Mouse (Mus musculus) liver, postnatal 0 days (tissue): ENCODE data around the gene Mapkapk3. TPM values are rescaled to one million over a fixed set of nuclear protein-coding genes. Genes with fewer than 3 reads are reported as not detected.

Experiments
- ATAC-seq: fragments of 200-750 bp; cut with Nextera tagmentation; 2 replicates; pipeline ENCODE4 v1.8.0; 2017; ENCODE audit warnings: mild to moderate bottlenecking, moderate library complexity
- DNase-seq: peaks from one replicate; pipeline ENCODE4 v3.0.0-alpha.2; 2016
- H3K27ac ChIP-seq: fragments of 300-500 bp; sonication (generic); 2 replicates; pipeline ENCODE4 v1.5.1; 2014; ENCODE audit warnings: antibody characterized with exemption, moderate library complexity, mild to moderate bottlenecking, low read depth
- H3K27me3 ChIP-seq: fragments of 300-500 bp; sonication (generic); 2 replicates; pipeline ENCODE4 v1.6.1; 2014; ENCODE audit warnings: low read length, control low read depth, mixed read lengths; ENCODE audit not compliant: insufficient read depth
- H3K36me3 ChIP-seq: fragments of 300-500 bp; sonication (generic); replicated peaks from 2 replicates; pipeline ENCODE4 v1.6.1; 2014; ENCODE audit warnings: mild to moderate bottlenecking, control low read depth, low read length, moderate library complexity, mixed read lengths; ENCODE audit not compliant: insufficient read depth
- H3K4me1 ChIP-seq: fragments of 300-500 bp; sonication (generic); 2 replicates; pipeline ENCODE4 v1.6.1; 2014; ENCODE audit warnings: antibody characterized with exemption, mild to moderate bottlenecking, control low read depth; ENCODE audit not compliant: insufficient read depth
- H3K4me2 ChIP-seq: fragments of 300-500 bp; sonication (generic); 2 replicates; pipeline ENCODE4 v1.6.1; 2014; ENCODE audit warnings: low read depth, mild to moderate bottlenecking, low read length, moderate library complexity, mixed read lengths
- H3K4me3 ChIP-seq: fragments of 300-500 bp; sonication (generic); 2 replicates; pipeline ENCODE4 v1.5.1; 2014; ENCODE audit warnings: low read depth, low read length
- H3K9ac ChIP-seq: fragments of 300-500 bp; sonication (generic); replicated peaks from 2 replicates; pipeline ENCODE4 v1.6.1; 2014; ENCODE audit warnings: mild to moderate bottlenecking, moderate library complexity
- H3K9me3 ChIP-seq: fragments of 300-500 bp; sonication (generic); 2 replicates; pipeline ENCODE4 v1.6.1; 2016; ENCODE audit warnings: mild to moderate bottlenecking, control low read depth, low read length, mixed read lengths
- CTCF ChIP-seq: sonication (generic); IDR thresholded peaks from 2 replicates; pipeline ENCODE4 v1.5.1; 2016; ENCODE audit warnings: antibody characterized with exemption, low read depth
- EP300 ChIP-seq: IDR thresholded peaks from 2 replicates; pipeline ENCODE4 v1.6.1; 2016; ENCODE audit warnings: antibody characterized with exemption, low read depth, mild to moderate bottlenecking
- WGBS: fragments of 180-500 bp; shearing (Covaris S2); extraction: QIAGEN DNeasy Blood & Tissue Kit; methylation state at CpG from one replicate; pipeline ENCODE4 v1.1.7; 2014; ENCODE audit not compliant: insufficient replicate concordance; 5-methylcytosine and 5-hydroxymethylcytosine counted together
- polyA plus RNA-seq: library from polyadenylated mRNA; unstranded; fragments of >200 nt; fragmentation: Nextera tagmentation; extraction: Ambion mirVana; gene quantifications from 2 replicates; pipeline ENCODE4 v1.2.1, GENCODE M21; 2015

Mapkapk3 gene
- polyA plus RNA-seq, 1 experiment from 2014 or later: 8.3 TPM

DNA sequence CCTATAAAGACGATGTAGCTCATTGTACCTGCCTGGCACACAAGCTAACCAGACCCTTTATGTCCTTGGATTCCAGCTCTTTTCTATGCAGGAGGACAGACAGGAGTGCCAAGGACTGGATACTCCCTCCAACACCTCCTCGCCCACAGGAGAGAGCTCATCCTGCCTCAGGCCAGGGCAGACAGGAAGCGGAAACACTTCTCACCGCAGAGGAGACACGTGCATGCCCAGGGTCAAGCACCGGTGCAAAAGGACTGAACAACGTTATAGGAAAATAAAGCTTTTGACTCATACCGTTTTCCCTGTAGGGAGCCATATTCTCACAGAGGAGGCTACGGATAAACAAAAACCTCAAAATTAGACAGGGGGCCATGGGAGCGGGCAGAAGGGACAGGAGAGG is 16.5 kb downstream of the Mapkapk3 start:
- WGBS: 41% methylated on average over 10 of the region's 10 CpGs
- Histone ChIP-seq H3K4me2 (no peak overlapping the region), H3K9ac (no peak overlapping the region), H3K4me3 (no peak overlapping the region), H3K36me3 (no peaks in the 10 kb centered on the region), H3K27me3 (no peaks in the 10 kb centered on the region), H3K9me3 (no peaks in the 10 kb centered on the region), H3K27ac (no peak overlapping the region), H3K4me1 (peaks cover 7% of the 10 kb centered on the region)
- ATAC-seq: no peak
- DNase-seq: no peak
- no peak for TF ChIP-seq CTCF

DNA sequence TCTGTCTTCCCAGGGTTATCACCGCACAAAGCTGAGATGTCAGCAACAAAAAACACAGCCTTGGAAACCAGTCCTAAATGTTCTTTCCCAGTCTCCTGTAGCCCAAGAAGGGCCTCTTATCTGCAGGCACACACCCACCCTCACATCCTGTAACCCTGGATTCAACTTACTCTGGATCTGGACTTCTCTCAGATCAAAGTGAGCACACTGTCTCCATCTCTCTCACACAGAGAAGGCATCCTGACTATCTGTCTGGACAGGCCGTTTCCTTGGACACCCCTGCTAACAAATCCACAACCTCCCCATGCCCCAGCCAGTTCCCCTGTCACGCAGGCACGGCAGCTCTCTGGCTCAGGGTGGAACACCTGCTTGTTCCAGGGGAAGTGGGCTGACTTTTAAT is 17.4 kb downstream of the Mapkapk3 start:
- Histone ChIP-seq H3K9ac (no peak overlapping the region), H3K36me3 (no peaks in the 10 kb centered on the region), H3K4me2 (no peak overlapping the region), H3K27me3 (no peaks in the 10 kb centered on the region), H3K4me3 (no peak overlapping the region), H3K4me1 (peaks cover 7% of the 10 kb centered on the region), H3K27ac (no peak overlapping the region), H3K9me3 (no peaks in the 10 kb centered on the region)
- WGBS: 34% methylated on average over 4 of the region's 4 CpGs
- ATAC-seq: peak; percentile 72
- DNase-seq: no peak
- TF ChIP-seq CTCF: no peak
- 0 out of 2 replicates have a peak, but pooled peaks have one; percentile 38 for TF ChIP-seq EP300

DNA sequence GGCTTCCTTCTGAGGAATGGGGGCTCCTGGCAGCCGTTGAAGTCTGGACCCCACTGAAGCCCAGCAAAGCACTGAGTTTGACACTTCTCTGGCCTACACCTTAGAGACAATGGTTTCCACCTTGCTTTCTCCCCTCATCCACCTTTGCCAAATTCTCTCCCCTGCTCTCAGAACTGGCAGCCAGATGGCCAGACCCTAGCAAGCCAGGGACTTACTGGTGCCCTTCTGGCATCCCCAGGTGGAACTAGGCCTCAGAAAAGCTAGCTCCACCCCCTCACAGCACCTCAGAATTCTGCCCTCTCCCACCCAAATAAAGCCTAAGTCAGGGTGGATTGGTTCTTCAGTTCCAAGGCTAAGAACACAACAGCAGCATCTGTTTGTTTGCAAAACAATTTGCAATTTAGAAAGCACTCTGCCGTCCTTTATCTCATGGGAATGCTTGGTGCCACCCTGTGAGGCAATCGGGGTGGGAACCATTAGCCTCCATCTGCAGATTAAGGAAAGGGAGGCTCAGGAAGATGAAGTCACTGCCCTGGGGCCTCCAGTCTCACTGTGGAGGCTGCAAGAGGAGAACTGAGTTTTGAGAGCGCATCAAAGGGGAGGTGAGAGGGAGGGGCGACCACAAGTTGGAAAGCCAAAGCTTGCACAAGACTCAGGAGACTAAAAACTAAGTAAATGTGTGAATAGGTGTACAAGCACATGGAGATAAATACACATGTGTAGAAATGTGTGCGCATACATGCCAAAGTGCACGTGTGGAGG is 18.3 kb downstream of the Mapkapk3 start:
- DNase-seq (no peak), ATAC-seq (no peak)
- peaks cover 10% of the 10 kb centered on the region for H3K4me1 ChIP-seq
- no peak overlapping the region for H3K4me3 ChIP-seq
- no peak for TF ChIP-seq CTCF
- TF ChIP-seq EP300: no peak
- H3K9me3 ChIP-seq: no peaks in the 10 kb centered on the region
- H3K27me3 ChIP-seq: no peaks in the 10 kb centered on the region
- H3K36me3 ChIP-seq: no peaks in the 10 kb centered on the region
- H3K4me2 ChIP-seq: no peak overlapping the region
- H3K9ac ChIP-seq: no peak overlapping the region
- WGBS: 48% methylated on average over 7 of the region's 7 CpGs
- H3K27ac ChIP-seq: no peak overlapping the region

DNA sequence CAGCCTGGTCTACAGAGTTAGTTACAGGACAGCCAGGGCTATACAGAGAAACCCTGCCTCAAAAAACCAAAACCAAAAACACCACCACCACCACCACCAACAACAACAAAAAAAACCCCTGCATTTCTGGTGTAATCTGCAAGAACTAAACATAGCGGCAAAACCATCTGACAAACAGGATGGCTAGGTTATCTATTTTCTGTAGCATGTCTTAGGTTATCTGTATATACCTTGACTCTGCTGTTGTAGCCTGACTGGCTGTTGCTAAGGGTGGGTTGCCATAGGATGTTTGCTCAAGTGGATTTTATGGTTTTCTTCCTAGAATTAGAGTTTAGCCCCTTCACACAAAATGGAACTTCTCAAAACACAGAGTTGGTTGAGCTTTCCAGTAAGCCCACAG is 19.9 kb downstream of the Mapkapk3 start:
- TF ChIP-seq EP300: no peak
- no peak for TF ChIP-seq CTCF
- ATAC-seq: no peak
- Histone ChIP-seq H3K36me3 (no peaks in the 10 kb centered on the region), H3K4me1 (peaks cover 10% of the 10 kb centered on the region), H3K4me2 (no peak overlapping the region), H3K9me3 (no peaks in the 10 kb centered on the region), H3K27me3 (no peaks in the 10 kb centered on the region), H3K4me3 (no peak overlapping the region), H3K9ac (no peak overlapping the region), H3K27ac (no peak overlapping the region)
- no peak for DNase-seq
- WGBS: 66% methylated on average over 1 of the region's 1 CpGs

DNA sequence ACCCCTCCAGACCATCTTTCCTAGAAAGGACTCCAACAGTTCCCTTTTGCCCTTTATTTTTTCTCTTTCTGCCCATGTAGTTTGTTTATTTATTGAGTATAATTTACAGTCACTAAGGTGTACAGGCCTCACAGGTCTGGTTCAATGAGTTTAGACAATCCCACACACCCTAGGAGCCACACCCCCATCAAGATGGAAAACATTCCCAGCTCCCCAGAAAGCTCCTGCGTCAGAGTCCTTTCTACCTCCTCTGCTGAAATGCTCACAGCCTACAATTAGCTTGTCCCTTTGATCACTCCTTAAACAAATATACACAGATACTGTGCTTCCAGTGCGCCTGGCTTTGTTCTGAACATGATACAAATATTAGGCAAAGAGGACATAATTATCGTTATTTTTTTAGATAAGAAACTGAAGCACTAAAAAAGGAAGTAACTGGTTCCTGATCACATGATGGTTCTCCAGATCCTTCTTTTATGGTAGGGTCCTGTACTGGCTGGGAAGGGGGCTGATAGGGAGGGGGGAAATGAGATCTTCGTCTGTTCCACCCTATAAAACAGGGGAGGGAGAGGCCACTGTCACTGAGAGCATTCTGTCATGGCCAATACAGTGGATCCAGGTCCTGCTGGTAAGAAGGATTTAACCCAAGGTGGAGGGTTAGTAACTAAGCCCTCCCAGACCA is 21.8 kb downstream of the Mapkapk3 start:
- H3K4me3 ChIP-seq: no peak overlapping the region
- H3K36me3 ChIP-seq: no peaks in the 10 kb centered on the region
- no peak for DNase-seq
- no peak for ATAC-seq
- no peak overlapping the region for H3K27ac ChIP-seq
- H3K27me3 ChIP-seq: no peaks in the 10 kb centered on the region
- peaks cover 10% of the 10 kb centered on the region for H3K4me1 ChIP-seq
- no peaks in the 10 kb centered on the region for H3K9me3 ChIP-seq
- TF ChIP-seq EP300 (no peak), CTCF (no peak)
- H3K9ac ChIP-seq: no peak overlapping the region
- WGBS: 27% methylated on average over 4 of the region's 4 CpGs
- H3K4me2 ChIP-seq: no peak overlapping the region

DNA sequence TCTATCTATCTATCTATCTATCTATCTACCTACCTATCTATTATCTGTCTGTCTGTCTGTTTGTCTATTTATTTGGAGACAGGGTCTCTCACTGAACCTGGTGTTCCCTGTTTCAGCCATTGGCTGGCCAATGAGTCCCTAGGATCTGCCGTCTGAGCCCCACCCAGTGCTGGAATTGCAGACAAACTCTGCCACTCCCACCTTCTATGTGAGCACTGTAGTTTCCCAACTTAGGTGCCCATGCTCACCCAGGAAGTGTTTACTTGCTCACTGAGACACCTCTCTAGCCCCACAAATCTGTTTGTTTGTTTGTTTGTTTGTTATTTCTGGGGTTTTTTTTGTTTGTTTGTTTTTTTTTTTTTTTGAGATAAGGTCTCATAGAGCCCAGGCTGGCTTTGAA is 22.6 kb downstream of the Mapkapk3 start:
- Histone ChIP-seq H3K4me1 (peaks cover 10% of the 10 kb centered on the region), H3K36me3 (no peaks in the 10 kb centered on the region), H3K27me3 (no peaks in the 10 kb centered on the region), H3K4me3 (no peak overlapping the region), H3K27ac (no peak overlapping the region), H3K9me3 (no peaks in the 10 kb centered on the region), H3K9ac (no peak overlapping the region), H3K4me2 (no peak overlapping the region)
- TF ChIP-seq EP300 (no peak), CTCF (no peak)
- no peak for DNase-seq
- ATAC-seq: no peak
- whole genome bisulfite sequencing: 56% methylated on average over 1 of the region's 1 CpGs
